Mouse (Mus musculus) monocyte, adult 2 months (primary cell): ENCODE measurements around the gene Polr3e.

ENCODE experiments used
- DNase-seq, 2 experiments: peaks; one replicate each; pipeline ENCODE4 v3.0.0; 2022; ENCODE audit warnings: low spot score in 2 of 2, low read depth in 1 of 2

Gene Polr3e

DNA sequence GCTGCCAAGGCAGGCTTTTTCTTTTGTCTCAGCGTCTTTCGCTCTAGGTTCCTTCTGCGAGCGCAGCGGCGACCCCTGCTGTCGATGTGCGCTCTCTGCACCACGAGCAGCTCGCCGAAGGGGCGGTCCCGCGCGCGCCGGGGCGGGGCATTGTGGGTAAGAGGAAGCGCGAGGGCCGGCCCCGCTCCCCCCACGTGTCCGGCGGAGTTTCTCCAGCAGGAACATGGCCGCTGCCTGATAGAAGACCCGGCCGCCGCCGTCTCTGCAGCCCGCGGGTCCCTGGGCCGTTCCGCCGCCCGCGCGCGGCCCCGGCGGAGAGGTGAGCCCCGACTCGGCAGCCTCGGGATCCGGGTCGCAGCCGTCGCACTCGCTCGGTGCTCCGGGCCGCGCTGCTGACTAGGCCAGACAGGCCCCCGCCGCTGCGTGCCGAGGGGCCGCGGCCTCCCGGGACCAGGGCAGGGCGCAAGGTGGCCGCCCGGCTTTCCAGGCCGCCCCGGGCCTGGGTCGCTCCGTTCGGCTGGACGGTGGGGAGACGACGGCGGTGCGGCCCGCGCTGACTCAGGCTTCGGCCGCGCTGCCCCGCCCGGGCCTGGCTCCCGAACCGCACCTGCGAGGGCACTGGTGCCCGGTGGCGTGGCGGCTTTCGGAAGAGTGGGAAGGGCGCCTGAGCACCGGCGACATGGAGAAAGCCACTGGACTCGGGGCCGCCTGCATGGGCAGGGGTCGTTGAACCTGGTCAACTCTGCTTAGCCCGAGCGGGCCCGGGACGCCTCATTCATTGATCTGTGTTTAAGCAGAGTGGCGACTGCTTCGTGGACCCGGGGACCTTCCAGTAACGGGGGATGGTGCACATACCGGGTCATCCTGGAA, at the start of gene Polr3e:
TSS of gene Polr3e (plus strand) at position 153 of the 870 bp plus-strand sequence.
- peak; percentile 99 to 100 for DNase-seq

DNA sequence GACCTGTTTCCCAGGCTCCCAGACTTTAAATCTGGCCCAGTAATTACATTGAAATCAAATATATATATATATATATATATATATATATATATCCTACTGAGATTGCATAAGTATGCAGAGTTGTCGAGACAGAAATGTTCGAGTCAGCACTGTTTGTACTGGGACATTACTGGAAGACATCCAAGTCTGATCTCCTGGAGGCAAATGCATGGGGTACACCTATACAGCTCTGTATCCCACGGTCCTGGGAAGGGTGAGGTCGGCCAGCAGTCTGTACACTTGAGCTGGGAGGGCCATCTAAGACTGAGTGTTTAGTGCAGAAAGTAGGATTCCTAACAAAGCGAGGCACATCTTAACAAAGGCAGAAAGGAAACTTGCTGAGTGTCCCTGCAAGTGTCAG, 47.7 kb upstream of the Polr3e start:
- no peak for DNase-seq

DNA sequence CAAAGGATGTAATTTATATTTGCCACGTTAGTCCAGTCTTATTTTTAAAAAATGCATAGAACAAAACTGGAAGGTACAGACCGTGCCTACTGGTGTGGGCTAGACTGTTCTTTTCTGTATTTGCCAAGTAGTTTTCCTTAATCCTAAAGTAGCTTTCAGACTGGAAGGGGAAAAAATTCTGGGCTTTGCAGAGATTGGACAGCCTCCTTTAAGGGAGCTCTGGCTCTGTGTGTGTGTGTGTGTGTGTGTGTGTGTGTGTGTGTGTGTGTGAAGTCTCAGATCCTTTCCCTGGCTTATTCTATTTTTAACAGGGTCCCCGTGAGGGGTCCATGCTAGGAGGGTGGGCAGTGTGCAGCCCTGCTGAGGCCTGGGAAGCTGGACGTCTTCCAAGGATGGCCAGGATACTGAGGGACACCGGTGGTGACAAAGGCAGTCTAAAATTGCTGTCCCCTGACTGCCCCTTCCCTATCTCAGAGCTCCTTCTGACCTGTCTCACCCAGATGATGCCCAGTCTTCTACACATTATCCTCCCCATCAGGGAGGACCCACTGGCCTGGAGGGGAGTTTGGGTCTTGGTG, 47.0 kb upstream of the Polr3e start:
- no peak for DNase-seq

DNA sequence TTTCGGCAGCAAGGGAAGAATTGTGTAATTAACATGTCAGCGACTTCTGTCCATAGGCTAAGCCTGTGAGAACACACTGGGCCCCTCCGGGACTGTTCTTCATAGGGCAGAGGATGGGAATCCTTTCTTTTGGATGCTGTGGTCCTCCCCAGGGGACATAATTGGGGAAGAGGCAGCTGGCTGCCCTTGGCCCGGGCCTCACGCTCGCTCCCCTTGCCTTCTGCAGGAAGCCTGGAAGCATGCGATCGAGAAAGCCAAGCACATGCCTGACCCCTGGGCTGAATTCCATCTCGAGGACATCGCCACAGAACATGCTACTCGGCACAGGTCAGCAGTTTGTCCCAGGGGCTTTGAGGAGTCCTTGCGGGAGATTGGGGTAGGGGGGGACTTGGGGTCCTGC, 44.5 kb upstream of the Polr3e start:
- no peak for DNase-seq

DNA sequence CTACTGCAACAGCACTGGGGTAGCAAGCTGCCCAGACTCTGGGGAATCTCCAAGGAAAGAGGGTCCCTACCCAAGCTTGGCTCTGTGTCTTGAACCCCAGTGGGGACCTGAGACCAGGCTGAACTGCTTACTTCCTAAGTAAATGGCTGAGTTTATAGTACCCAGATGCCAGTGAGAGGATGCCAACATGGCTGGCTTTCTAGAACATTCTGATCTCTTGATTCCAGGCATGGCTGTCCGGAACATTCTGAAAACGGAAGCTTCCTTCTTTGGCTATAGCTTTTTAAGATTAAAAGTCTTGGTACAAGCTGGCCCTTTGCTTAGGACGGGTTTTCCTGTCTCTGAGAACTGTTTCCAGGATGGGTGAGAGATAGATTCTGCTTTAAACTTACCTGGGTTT, 43.5 kb upstream of the Polr3e start:
- no peak for DNase-seq

DNA sequence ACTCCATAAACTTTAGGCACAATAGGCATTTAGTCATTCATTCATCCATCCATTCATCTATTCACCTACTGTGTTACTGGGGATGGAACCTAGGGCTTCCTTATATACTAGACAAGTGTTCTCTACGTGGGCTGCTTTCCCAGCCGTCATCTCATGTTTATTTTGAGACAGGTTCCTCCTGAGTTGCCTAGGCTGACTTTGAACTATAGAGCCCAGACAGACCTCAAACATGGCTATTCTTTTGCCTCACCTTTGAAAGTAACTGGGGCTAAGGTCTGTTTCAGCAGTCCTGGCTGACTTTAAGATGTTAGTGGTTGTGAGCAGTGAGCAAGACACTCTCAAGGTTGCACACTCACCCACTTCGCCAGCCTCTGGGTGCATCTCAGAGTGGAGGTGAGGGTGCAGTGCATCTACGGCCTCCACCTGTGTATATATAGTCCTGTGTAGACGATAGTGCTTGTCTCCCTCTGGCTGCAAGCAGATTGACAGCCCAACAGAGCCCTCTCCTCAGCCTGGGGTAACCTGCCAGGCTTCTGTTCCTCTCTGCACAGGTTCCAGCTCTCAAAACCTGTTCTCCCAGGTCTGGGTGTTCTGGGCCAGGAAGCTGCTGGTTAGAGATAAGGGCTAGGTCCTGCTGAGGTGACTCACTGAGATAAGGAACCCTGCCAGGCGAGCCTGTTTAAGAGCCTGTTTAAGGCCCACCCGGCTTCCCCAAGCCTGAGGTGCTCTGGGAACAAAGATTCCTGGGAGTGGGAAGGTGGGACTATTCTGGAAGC, 42.6 kb upstream of the Polr3e start:
- no peak for DNase-seq

DNA sequence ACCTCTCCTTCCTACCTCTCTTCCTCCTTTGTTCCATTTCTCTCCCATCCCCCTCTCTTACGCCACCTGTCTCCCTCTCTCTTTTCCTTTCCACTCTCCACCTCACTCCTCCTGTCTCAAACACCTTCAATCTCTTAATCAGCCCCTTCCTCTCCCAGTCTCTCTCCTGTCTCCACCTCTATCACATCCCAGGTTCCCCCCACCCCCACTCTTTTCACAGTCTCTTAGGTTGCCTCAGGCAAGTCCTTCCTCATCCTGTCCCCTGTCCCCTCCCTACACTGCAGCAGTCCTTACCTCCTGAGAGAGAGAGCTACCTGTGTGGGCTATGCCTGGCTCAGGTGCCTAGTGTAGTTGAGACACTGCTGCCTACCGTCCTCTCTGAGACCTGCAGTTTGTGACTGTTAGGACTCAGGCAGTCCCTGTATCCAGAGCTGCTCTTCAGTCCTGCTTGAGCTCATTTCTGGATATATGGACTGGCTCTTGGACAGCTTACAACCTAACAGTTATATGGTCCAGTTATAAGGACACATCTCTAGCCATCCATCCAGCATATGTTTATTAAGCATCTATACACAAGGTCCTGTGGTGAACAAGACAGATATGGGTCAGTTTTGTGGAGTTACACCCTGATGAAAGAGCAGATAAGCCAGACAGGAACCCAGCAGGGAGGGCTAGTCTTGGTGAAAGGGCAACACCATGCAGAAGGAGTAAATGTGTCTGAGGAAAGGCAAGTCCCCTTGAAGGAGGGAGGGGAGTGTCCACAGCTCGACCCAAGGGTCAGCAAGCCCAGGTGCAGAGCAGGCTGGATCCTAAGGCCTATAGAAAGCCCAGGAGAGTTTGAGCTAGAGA, 41.8 kb upstream of the Polr3e start:
- no peak for DNase-seq

DNA sequence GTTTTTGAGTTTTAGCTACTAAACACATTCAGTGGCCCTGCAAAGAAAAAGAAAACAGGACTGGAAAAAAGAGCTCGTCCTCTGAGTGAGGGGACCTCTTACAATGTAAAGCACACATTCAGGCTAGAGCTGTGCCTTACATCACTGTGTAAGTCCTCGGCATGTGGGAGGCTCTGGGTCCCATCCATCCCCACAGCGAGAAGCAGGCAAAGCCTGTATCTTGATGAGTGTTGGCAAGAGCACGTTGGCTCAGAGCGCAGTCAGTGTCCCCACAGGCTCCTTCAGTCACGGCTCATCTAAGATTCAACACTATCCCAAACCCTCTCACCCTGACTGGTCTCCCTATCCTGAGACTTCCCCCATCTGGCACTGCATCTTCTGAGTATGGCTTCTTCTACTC, 39.3 kb upstream of the Polr3e start:
- no peak for DNase-seq

DNA sequence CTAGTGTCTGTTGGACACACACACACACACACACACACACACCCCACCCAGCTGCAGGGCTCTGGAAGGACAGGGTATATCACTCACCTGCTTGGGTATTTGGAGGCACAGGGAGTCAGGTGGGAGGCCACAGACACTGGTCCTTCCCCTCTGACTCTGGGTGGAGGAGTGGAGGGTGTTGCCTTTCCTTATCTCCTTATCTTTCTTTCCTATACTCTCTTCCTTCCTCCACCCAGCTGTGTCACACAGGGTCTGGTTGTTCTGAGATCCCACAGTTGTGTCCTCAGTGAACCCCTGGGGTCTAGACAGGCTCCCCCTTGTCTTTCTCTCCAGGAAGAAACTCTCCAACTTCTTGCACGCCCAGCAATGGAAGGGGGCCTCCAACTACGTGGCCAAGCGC, 37.6 kb upstream of the Polr3e start:
- no peak for DNase-seq

DNA sequence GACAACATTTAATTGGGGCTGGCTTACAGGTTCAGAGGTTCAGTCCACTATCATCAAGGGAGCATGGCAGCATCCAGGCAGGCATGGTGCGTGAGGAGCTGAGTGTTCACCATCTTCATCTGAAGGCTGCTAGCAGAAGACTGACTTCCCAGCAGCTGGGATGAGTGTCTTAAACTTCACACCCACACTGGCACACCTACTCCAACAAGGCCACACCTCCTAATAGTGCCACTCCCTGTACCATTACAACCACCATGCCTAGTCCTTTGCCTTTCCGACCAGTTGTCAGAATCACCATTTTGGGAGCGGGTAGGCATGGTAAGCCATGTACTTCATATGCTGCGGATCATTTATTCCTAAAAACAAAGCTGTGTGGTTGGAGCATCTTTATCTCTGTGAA, 36.8 kb upstream of the Polr3e start:
- DNase-seq = no peak

DNA sequence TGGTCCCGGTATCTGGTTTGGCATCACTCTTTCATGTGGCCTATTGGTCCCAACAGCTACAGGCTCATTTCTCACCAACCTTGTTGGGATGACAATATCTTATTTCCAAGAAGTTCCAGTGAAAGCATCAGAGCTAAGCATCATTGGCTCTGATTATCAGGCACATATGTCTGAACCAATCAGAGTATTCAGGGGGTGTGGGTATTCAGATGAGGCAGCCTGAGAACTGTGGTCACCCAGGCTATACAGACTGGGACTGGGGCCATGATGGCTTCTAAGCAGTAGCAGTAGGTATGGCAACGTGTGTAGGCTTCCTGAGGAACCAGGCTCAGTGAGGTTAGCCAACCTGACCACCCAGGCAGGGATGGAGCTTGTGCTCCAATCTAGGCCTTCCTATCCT, 36.1 kb upstream of the Polr3e start:
- no peak for DNase-seq

DNA sequence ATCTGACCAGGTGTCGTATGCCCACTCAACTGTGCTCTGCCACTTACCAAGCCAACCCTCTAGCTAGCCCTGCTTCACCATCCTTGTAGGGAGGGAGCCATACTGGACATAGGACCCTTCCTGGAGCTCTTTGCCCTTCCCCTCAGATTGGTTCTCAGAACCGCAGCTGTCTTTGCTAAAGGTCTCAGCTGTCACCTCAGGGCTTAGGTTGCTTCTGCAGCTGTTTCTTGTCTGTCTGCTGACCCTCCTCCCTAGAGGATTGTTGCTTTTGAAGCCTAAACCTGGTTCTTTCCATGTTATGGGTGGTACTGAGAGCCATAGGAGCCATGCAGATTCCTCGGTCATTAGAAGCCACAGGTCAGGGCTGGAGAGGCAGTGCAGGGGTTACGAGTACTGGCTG, 34.9 kb upstream of the Polr3e start:
- no peak for DNase-seq

DNA sequence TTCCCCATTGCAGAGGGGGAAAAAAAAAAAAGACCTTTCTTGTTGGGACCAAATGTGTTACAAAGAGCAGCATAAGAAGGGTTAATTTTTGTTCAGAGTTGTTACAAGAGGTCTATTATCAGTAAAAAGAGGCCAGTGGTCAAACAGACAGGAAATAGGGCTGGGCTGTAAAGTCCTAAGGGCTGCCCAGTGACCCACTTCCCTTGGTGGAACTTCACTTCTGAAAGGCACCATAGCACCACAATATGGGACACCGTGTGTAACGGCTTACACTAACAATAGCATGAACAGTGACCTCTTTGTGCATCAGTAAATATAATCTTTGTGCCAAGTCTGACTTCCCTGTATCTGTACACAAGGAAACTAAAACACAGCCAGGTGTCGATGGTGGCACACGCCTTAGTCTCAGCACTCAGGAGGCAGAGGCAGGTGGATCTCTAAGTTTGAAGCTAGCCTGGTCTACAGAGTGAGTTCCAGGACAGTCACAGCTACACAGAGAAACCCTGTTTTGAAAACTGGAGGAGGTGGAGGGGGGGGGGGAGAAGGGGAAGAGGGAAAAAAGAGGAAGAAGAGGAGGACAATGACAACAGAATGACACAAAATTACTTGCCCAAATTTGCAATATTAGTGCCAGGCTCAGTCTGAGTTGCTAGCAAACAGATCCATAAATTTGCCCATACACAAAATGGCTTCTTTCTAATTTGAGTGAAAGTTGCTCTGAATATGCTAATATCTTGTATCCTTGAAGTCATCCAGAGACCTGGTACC, 33.8 kb upstream of the Polr3e start:
- no peak for DNase-seq

DNA sequence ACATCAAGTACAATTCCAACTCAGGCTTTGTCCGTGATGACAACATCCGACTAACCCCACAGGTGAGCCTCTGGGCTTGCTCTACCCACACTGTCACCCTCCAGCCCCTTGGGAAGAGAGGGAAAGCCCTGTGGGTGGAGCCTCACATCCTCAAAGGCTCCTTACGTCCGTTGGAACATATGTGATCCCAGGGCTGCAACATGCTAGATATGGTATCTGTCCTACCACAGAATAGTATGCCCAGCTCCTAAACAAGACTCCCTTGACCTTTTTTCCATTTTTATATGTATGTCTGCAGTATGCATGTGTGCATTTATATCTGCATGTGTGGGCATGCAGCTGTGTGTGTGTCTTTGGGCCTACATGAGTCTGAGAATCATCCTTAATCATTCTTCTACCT, 32.8 kb upstream of the Polr3e start:
- DNase-seq = no peak

DNA sequence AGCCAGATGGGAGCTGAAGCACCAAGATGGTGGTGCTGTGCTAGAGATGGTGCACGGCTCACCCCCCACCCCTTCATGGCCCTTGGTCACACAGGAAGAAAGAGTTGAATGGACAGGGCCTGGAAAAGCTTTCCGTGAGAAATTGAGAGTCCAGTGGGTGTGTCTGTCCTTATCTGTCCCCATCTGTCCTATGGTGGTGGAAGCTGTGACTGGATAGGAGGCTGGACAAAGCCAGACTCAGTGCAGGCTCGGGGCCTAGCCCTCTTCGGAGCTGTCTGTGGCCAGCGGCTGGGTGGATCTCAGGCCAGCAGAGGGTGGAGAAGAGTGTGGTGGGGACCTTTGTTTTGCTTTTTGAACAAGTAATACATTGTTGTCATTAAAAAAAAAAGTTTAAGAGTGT, 24.4 kb upstream of the Polr3e start:
- no peak for DNase-seq

DNA sequence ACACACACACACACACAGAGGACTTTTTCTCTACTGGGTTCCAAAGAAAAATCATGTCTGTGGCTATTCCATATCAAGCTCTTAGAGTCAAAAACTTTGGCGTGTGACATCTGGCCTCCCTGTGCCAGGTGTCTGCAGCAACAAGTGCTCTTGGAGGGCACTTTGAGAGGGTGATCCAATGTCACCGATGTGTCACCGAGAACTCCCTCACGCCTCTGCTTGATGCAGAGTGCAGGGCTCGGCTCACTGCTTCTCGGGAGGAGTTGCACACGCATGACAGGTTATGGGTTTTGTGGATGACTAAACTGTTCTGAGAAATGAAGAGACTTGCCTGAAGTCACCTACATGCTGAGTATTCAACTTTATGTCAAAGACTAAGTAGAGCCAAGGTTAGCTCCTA, 20.5 kb upstream of the Polr3e start:
- DNase-seq = no peak

DNA sequence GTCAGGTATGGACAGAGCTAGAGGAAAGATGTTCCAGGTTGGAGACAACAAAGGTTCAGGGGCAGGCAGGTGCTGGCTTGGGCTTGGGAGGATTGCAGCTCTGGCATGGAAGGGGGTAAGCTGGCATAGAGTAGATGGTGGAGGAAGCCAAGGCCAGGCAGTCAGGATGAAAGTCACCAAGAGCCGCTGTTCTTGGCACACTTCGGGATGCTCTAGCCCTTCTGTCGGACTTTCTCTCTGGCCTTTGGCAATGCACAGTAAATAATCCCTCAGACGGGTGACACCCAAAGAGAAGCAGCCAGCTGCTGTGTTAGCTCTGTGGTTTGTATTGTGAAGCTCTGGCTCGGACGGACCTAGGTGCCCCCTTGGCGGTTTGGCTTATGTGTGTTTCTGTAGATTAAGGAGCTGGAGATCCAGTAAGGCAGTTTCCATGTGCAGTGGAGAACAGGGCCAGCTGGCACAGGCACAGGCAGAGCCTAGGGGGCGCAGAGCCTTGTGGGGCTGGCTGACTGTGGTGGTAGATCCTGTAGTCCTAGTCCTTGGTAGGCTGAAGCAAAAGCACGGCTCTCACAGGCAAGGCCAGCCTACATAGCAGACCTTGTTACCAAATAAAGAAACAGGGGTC, 19.7 kb upstream of the Polr3e start:
- no peak for DNase-seq

DNA sequence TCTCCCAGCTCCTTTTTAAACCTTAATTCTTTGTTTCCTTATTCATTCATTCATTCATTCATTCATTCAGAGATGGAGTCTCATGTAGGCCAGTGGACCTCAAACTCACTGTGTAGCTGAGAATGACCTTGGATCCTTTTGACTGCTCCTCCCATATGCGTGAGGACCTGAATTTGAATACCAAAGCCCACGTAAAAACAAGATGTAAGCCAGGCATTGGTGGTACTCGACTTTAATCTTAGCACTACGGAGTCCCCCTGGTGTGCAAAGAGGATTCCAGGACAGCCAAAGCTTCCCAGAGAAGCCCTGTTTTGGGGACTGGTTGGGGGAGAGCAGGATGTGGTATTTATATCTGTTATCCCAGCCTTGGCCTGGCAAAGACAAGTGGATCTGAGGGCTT, 17.4 kb upstream of the Polr3e start:
- no peak for DNase-seq

DNA sequence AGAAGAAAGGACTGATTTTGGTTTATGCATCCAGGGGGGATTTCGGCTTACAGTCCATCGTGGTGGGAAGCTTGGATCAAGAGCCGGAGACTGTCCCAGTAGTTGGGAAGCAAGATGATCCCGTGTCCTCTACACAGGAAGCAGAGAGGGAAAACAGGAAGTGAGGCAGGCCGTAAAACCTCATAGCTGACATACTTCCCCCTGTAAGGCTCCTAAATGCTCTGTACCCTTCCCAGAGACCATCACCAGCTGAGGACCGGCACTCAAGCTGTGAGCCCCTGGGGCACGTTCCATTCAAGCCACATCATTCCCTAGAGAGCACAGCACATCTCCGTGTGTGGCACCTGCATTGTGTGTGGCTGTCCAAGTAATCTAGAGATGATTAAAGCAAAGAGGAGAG, 15.8 kb upstream of the Polr3e start:
- DNase-seq = no peak

DNA sequence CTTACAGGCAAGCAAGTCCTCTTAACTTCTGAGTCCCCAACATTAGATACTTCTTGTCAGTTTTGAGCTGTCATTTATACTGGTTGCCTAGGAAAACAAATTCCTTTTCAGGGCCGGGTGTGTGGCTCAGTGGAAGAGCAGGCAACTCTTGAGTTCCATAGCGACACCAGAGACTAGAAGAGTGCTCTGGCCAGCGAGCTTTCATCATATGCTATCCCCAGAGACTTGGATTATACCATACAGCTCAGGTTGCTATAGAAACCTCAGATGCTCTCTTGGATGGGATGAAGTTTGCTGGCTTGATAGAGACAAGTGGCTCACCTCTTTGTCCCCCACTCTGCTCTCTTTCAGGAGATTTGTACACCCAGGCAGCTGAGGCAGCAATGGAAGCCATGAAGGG, 14.6 kb upstream of the Polr3e start:
- DNase-seq = no peak
